Mouse (Mus musculus): ENCODE measurements around the gene Lmo4. TPM values are rescaled to one million over a fixed set of nuclear protein-coding genes. Genes with fewer than 3 reads are reported as not detected.

Lmo4 gene
- 100 to 1,000 TPM; 141 to 152 TPM for total RNA-seq (2023)

DNA sequence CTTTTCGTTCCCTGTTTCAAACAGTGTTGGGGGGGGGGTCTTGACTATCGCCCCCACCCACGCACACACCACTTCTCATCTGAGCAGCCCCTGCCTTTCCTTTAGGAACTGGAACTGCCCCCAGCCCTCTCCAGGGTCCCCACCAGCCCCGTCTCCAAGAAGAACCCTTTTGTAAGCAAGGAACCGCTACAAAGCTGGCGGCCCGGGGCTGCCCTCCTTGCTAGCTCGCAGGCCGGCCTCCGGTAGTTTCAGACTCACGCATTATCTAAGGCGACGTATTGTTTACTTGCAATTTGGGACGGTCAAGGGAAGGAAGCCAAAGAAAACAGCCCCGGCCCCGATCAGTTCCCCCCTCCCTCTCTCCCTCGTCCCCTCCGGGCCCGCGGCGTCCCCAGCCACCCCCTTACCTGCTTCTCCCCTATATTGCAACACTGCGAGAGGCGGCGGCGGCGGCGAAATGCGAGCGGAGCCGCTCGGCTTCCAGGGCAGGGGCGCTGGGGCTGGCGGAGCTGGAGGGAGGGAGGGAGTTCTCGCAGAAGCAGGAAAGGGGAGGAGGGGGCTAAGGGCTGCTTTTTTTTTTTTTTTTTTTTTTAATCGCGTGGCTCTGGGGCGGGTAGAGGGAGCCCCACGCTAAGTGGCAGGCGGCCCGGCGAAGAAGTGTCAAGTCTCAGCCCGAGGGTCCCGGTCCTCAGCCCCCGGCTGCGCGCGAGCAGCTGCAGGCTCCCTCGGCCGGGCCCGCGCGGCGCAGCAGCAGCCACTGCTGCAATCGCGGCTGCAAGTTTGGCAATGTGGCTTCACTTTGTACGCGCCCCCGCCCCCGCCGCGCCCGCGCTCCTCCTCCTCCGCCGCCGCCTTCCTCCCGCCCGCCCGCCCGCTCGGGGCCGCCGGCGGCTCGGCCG lies at the start of gene Lmo4:
Gene Lmo4, minus strand, starts transcription at position 808 of the 899 bp plus-strand sequence.

Measured in neutrophil, adult 83 days (primary cell).